ENCODE assay signal across 8 mouse cellular contexts in genomic region chr1:51267125-51267524, GRCm38 (mm10). TPM values are rescaled to one million over a fixed set of nuclear protein-coding genes. Genes with fewer than 3 reads are reported as not detected.
DNase-seq lines count a peak whose midpoint lies in the region; ATAC-seq and TF ChIP-seq lines count a peak whose summit lies in the region.

No protein-coding gene starts in this region.

- H3K4me1 ChIP-seq in kidney, embryonic 16.5 days (ENCODE audit: insufficient read depth, low read length): peaks cover 14% of the 10 kb centered on the region
- peaks cover 14% of the 10 kb centered on the region; the same call in 1 of the 2 replicates for H3K4me1 ChIP-seq in kidney, embryonic 14.5 days (ENCODE audit: control insufficient read depth, insufficient read depth, low read length)
- 0 out of 2 replicates have a peak, but pooled peaks cover 8% of the 10 kb centered on the region for H3K4me1 ChIP-seq in forebrain, postnatal 0 days (ENCODE audit: insufficient read depth)
- H3K4me1 ChIP-seq in intestine, embryonic 16.5 days (ENCODE audit: control insufficient read depth, insufficient read depth, low read length): peaks cover 3% of the 10 kb centered on the region; the same call in 1 of the 2 replicates

- peak overlapping the region; percentile 25; the same call in 1 of the 2 replicates for H3K27ac ChIP-seq in kidney, embryonic 16.5 days (ENCODE audit: low read length)
- no peak overlapping the region for H3K27ac ChIP-seq in kidney, embryonic 14.5 days (ENCODE audit: low read depth, low read length)
- 0 out of 2 replicates have a peak overlapping the region, but pooled peaks have one; percentile 15 for H3K27ac ChIP-seq in forebrain, postnatal 0 days (ENCODE audit: low read depth, low read length)
- H3K27ac ChIP-seq in intestine, embryonic 16.5 days (ENCODE audit: low read length): no peak overlapping the region

- no peaks in the 10 kb centered on the region for H3K9me3 ChIP-seq in kidney, embryonic 16.5 days (ENCODE audit: low read length)
- no peaks in the 10 kb centered on the region for H3K9me3 ChIP-seq in kidney, embryonic 14.5 days (ENCODE audit: control insufficient read depth, low read length)
- H3K9me3 ChIP-seq in forebrain, postnatal 0 days (ENCODE audit: low read length): no peaks in the 10 kb centered on the region
- no peaks in the 10 kb centered on the region for H3K9me3 ChIP-seq in intestine, embryonic 16.5 days (ENCODE audit: control insufficient read depth, low read length)

- H3K4me3 ChIP-seq in kidney, embryonic 16.5 days (ENCODE audit: low read length): no peak overlapping the region
- no peak overlapping the region for H3K4me3 ChIP-seq in kidney, embryonic 14.5 days (ENCODE audit: low read length)
- no peak overlapping the region for H3K4me3 ChIP-seq in forebrain, postnatal 0 days (ENCODE audit: low read depth, low read length)
- no peak overlapping the region for H3K4me3 ChIP-seq in intestine, embryonic 16.5 days (ENCODE audit: low read length)

- no peak overlapping the region for H3K9ac ChIP-seq in kidney, embryonic 16.5 days (replicated peaks; ENCODE audit: low read length)
- H3K9ac ChIP-seq in kidney, embryonic 14.5 days (ENCODE audit: low read depth, low read length): no peak overlapping the region
- H3K9ac ChIP-seq in forebrain, postnatal 0 days: no peak overlapping the region
- H3K9ac ChIP-seq in intestine, embryonic 16.5 days (ENCODE audit: low read depth, low read length): no peak overlapping the region

- no peaks in the 10 kb centered on the region for H3K36me3 ChIP-seq in kidney, embryonic 16.5 days (ENCODE audit: insufficient read depth, low read length)
- H3K36me3 ChIP-seq in kidney, embryonic 14.5 days (ENCODE audit: control insufficient read depth, insufficient read depth, low read length): no peaks in the 10 kb centered on the region
- H3K36me3 ChIP-seq in forebrain, postnatal 0 days (ENCODE audit: insufficient read depth): no peaks in the 10 kb centered on the region
- H3K36me3 ChIP-seq in intestine, embryonic 16.5 days (ENCODE audit: control insufficient read depth, insufficient read depth, low read length): no peaks in the 10 kb centered on the region

- H3K27me3 ChIP-seq in kidney, embryonic 16.5 days (ENCODE audit: insufficient read depth, low read length): no peaks in the 10 kb centered on the region
- no peaks in the 10 kb centered on the region for H3K27me3 ChIP-seq in kidney, embryonic 14.5 days (ENCODE audit: control insufficient read depth, insufficient read depth, low read length)
- H3K27me3 ChIP-seq in forebrain, postnatal 0 days (ENCODE audit: insufficient read depth, low read length): no peaks in the 10 kb centered on the region
- H3K27me3 ChIP-seq in intestine, embryonic 16.5 days (replicated peaks; ENCODE audit: control insufficient read depth, insufficient read depth, low read length): no peaks in the 10 kb centered on the region

- 26% methylated on average over 5 of the region's 5 CpGs for WGBS in kidney, embryonic 16.5 days
- 30% methylated on average over 5 of the region's 5 CpGs for WGBS in kidney, embryonic 14.5 days
- WGBS in forebrain, postnatal 0 days: 35% methylated on average over 5 of the region's 5 CpGs
- WGBS in intestine, embryonic 16.5 days: 55% methylated on average over 5 of the region's 5 CpGs

- TF ChIP-seq CTCF in forebrain, postnatal 0 days (IDR thresholded peaks at IDR 0.05; ENCODE audit: low read depth): no peak

- peak; percentile 39 for DNase-seq in brain, embryonic 18.5 days (ENCODE audit: low read depth, low spot score)
- peak; percentile 59 for DNase-seq in forebrain, postnatal 0 days
- DNase-seq in layer of hippocampus, adult 9-11 months: peak; percentile 66
- no peak for DNase-seq in ovary, postnatal 10 days (ENCODE audit: low spot score)

- no peak overlapping the region; the same call in 1 of the 2 replicates for H3K4me2 ChIP-seq in kidney, embryonic 16.5 days (replicated peaks; ENCODE audit: low read depth, low read length)
- H3K4me2 ChIP-seq in kidney, embryonic 14.5 days (replicated peaks; ENCODE audit: low read depth, low read length): no peak overlapping the region
- no peak overlapping the region for H3K4me2 ChIP-seq in forebrain, postnatal 0 days (ENCODE audit: low read depth)
- no peak overlapping the region for H3K4me2 ChIP-seq in intestine, embryonic 16.5 days (ENCODE audit: low read depth, low read length)

- peak; percentile 24; the same call in 1 of the 2 replicates for ATAC-seq in kidney, embryonic 16.5 days (ENCODE audit: low FRiP score, low TSS enrichment)
- ATAC-seq in kidney, embryonic 14.5 days (ENCODE audit: low FRiP score, low TSS enrichment): no peak
- ATAC-seq in forebrain, postnatal 0 days: peak; percentile 85
- ATAC-seq in intestine, embryonic 16.5 days: no peak
- no peak for ATAC-seq in monocyte, adult 5-6 weeks (replicated peaks; ENCODE audit: insufficient number of reproducible peaks, low FRiP score, low TSS enrichment, poor library complexity, severe bottlenecking)

RNA-seq across cellular contexts. Expression of gene Cavin2, which starts 21.8 kb away (rescaled TPM):
- polyA plus RNA-seq in kidney, embryonic 16.5 days (2015; fragmentation: Nextera tagmentation; extraction: Ambion mirVana): 34.4 and 39.5 TPM in 2 replicates
- polyA plus RNA-seq in kidney, embryonic 14.5 days (2014; fragmentation: Nextera tagmentation; extraction: Ambion mirVana): 14.9 and 20.8 TPM in 2 replicates
- 8.2 and 11.2 TPM in 2 replicates for total RNA-seq in forebrain, postnatal 0 days (2014; rRNA removed)
- 6.4 and 7.1 TPM in 2 replicates for polyA plus RNA-seq in forebrain, postnatal 0 days (2015; fragmentation: Nextera tagmentation; extraction: Ambion mirVana)
- 72.7 and 76.3 TPM in 2 replicates for polyA plus RNA-seq in intestine, embryonic 16.5 days (2015; fragmentation: Nextera tagmentation; extraction: Ambion mirVana)
- total RNA-seq in monocyte, adult 5-6 weeks (2017): 1.8 to 24.1 TPM (median 1.9 TPM) in 3 replicates

Comparison
In these comparisons a context has a peak if more than half of its experiments do, and no peak if none do; other contexts are left out.
1. ATAC-seq: peak in kidney, embryonic 16.5 days (single experiment) and forebrain, postnatal 0 days (single experiment); none in kidney, embryonic 14.5 days (single experiment), intestine, embryonic 16.5 days (single experiment) and monocyte, adult 5-6 weeks (single experiment).
2. H3K27ac ChIP-seq: peak in kidney, embryonic 16.5 days (single experiment) and forebrain, postnatal 0 days (single experiment); none in kidney, embryonic 14.5 days (single experiment) and intestine, embryonic 16.5 days (single experiment).